Mouse (Mus musculus): ENCODE measurements around the gene Rpl32. TPM values are rescaled to one million over a fixed set of nuclear protein-coding genes. Genes with fewer than 3 reads are reported as not detected.
"Not testable (repeated sequence)": the region's sequence is repeated elsewhere in the genome, so short reads cannot be mapped to it uniquely, and the experiment has no call there.

Rpl32 gene
- polyA plus RNA-seq, 1 experiment from 2014 or later: 1,114 TPM

GRCm38 (mm10) chr6:115838745-115839144 is 30.2 kb upstream of the Rpl32 start:
- Histone ChIP-seq H3K27ac (replicated peaks) (peak overlapping the region; percentile 21; the same call in 1 of the 2 replicates), H3K4me2 (peak overlapping the region; percentile 72), H3K9me3 (replicated peaks) (no peaks in the 10 kb centered on the region), H3K36me3 (replicated peaks) (peaks cover 23% of the 10 kb centered on the region), H3K4me1 (replicated peaks) (peaks cover 23% of the 10 kb centered on the region), H3K9ac (no peak overlapping the region), H3K27me3 (no peaks in the 10 kb centered on the region), H3K4me3 (replicated peaks) (peak overlapping the region; percentile 45)
- 65% methylated on average over 5 of the region's 5 CpGs for WGBS (ENCODE audit: insufficient replicate concordance)
- ATAC-seq (ENCODE audit: insufficient read depth): peak; percentile 22; the same call in 1 of the 2 replicates

GRCm38 (mm10) chr6:115838161-115838597 is 29.6 kb upstream of the Rpl32 start, which contains the start of gene Efcab12:
Gene Efcab12, minus strand, starts transcription at chr6:115838412.
- Histone ChIP-seq H3K4me2 (peak within 1 kb of the TSS; percentile 72), H3K4me3 (replicated peaks) (peak within 1 kb of the TSS; percentile 45), H3K27me3 (no peaks in the 10 kb centered on the region), H3K9ac (peak within 1 kb of the TSS; percentile 28; the same call in 1 of the 2 replicates), H3K9me3 (replicated peaks) (no peaks in the 10 kb centered on the region), H3K36me3 (replicated peaks) (peaks cover 18% of the 10 kb centered on the region), H3K4me1 (replicated peaks) (peaks cover 23% of the 10 kb centered on the region), H3K27ac (replicated peaks) (peak within 1 kb of the TSS; percentile 21; the same call in 1 of the 2 replicates)
- peak; percentile 74 for ATAC-seq (ENCODE audit: insufficient read depth)
- WGBS (ENCODE audit: insufficient replicate concordance): 3% methylated on average over 19 of the region's 19 CpGs

GRCm38 (mm10) chr6:115833861-115834260 is 25.3 kb upstream of the Rpl32 start:
- Histone ChIP-seq H3K9me3 (replicated peaks) (no peaks in the 10 kb centered on the region), H3K4me3 (replicated peaks) (no peak overlapping the region), H3K4me2 (no peak overlapping the region), H3K27me3 (no peaks in the 10 kb centered on the region), H3K9ac (no peak overlapping the region), H3K36me3 (replicated peaks) (no peaks in the 10 kb centered on the region), H3K27ac (replicated peaks) (no peak overlapping the region), H3K4me1 (replicated peaks) (peaks cover 41% of the 10 kb centered on the region)
- ATAC-seq (ENCODE audit: insufficient read depth): no peak

GRCm38 (mm10) chr6:115832152-115832850 is 23.8 kb upstream of the Rpl32 start:
- H3K4me1 ChIP-seq (replicated peaks): peaks cover 29% of the 10 kb centered on the region
- no peaks in the 10 kb centered on the region for H3K36me3 ChIP-seq (replicated peaks)
- no peak overlapping the region for H3K4me2 ChIP-seq
- no peaks in the 10 kb centered on the region for H3K9me3 ChIP-seq (replicated peaks)
- 74% methylated on average over 2 of the region's 2 CpGs for WGBS (ENCODE audit: insufficient replicate concordance)
- no peak overlapping the region for H3K4me3 ChIP-seq (replicated peaks)
- H3K27ac ChIP-seq (replicated peaks): peak overlapping the region; percentile 24; the same call in 1 of the 2 replicates
- H3K9ac ChIP-seq: no peak overlapping the region
- ATAC-seq (ENCODE audit: insufficient read depth): peak; percentile 45; the same call in 1 of the 2 replicates
- H3K27me3 ChIP-seq: no peaks in the 10 kb centered on the region

GRCm38 (mm10) chr6:115830779-115831601 is 22.4 kb upstream of the Rpl32 start:
- no peak overlapping the region for H3K9ac ChIP-seq
- no peaks in the 10 kb centered on the region for H3K36me3 ChIP-seq (replicated peaks)
- ATAC-seq (ENCODE audit: insufficient read depth): peak; percentile 52; the same call in 1 of the 2 replicates
- 69% methylated on average over 6 of the region's 6 CpGs for WGBS (ENCODE audit: insufficient replicate concordance)
- H3K27ac ChIP-seq (replicated peaks): no peak overlapping the region; the same call in 1 of the 2 replicates
- H3K4me1 ChIP-seq (replicated peaks): peaks cover 29% of the 10 kb centered on the region
- no peak overlapping the region for H3K4me3 ChIP-seq (replicated peaks)
- no peaks in the 10 kb centered on the region for H3K27me3 ChIP-seq
- H3K4me2 ChIP-seq: no peak overlapping the region
- no peaks in the 10 kb centered on the region for H3K9me3 ChIP-seq (replicated peaks)

- Histone ChIP-seq H3K4me1 (replicated peaks) (peaks cover 45% of the 10 kb centered on the region), H3K4me2 (peak overlapping the region; percentile 60), H3K4me3 (replicated peaks) (peak overlapping the region; percentile 21), H3K27ac (replicated peaks) (peak overlapping the region; percentile 45)
- ATAC-seq (ENCODE audit: insufficient read depth): peak; percentile 91
- H3K36me3 ChIP-seq (replicated peaks); H3K9me3 ChIP-seq (replicated peaks); H3K27me3 ChIP-seq; H3K9ac ChIP-seq: not testable (repeated sequence)
- 1% methylated on average over 5 of the region's 11 CpGs for WGBS (ENCODE audit: insufficient replicate concordance)
These were observed 15.4 kb upstream of the Rpl32 start for GRCm38 (mm10) chr6:115823850-115824464.

- H3K27me3 ChIP-seq: no peaks in the 10 kb centered on the region
- ATAC-seq (ENCODE audit: insufficient read depth): peak; percentile 62
- 45% methylated on average over 8 of the region's 8 CpGs for WGBS (ENCODE audit: insufficient replicate concordance)
- peak overlapping the region; percentile 54; the same call in 1 of the 2 replicates for H3K27ac ChIP-seq (replicated peaks)
- no peaks in the 10 kb centered on the region for H3K9me3 ChIP-seq (replicated peaks)
- peaks cover 45% of the 10 kb centered on the region for H3K4me1 ChIP-seq (replicated peaks)
- H3K9ac ChIP-seq: no peak overlapping the region
- H3K36me3 ChIP-seq (replicated peaks): no peaks in the 10 kb centered on the region
- peak overlapping the region; percentile 45 for H3K4me2 ChIP-seq
- H3K4me3 ChIP-seq (replicated peaks): no peak overlapping the region
These were observed 12.9 kb upstream of the Rpl32 start for GRCm38 (mm10) chr6:115821216-115821993.

GRCm38 (mm10) chr6:115818129-115818528 is 9.6 kb upstream of the Rpl32 start:
- Histone ChIP-seq H3K4me2 (no peak overlapping the region), H3K4me3 (replicated peaks) (no peak overlapping the region), H3K27me3 (no peaks in the 10 kb centered on the region), H3K36me3 (replicated peaks) (no peaks in the 10 kb centered on the region), H3K27ac (replicated peaks) (no peak overlapping the region), H3K4me1 (replicated peaks) (peaks cover 46% of the 10 kb centered on the region), H3K9me3 (replicated peaks) (no peaks in the 10 kb centered on the region), H3K9ac (no peak overlapping the region)
- WGBS (ENCODE audit: insufficient replicate concordance): 75% methylated on average over 2 of the region's 2 CpGs
- ATAC-seq (ENCODE audit: insufficient read depth): no peak

GRCm38 (mm10) chr6:115815041-115815440 is 6.5 kb upstream of the Rpl32 start:
- Histone ChIP-seq H3K36me3 (replicated peaks) (no peaks in the 10 kb centered on the region), H3K27ac (replicated peaks) (no peak overlapping the region), H3K4me2 (no peak overlapping the region), H3K4me3 (replicated peaks) (no peak overlapping the region), H3K4me1 (replicated peaks) (peaks cover 19% of the 10 kb centered on the region), H3K27me3 (no peaks in the 10 kb centered on the region), H3K9ac (no peak overlapping the region), H3K9me3 (replicated peaks) (no peaks in the 10 kb centered on the region)
- no peak for ATAC-seq (ENCODE audit: insufficient read depth)
- WGBS (ENCODE audit: insufficient replicate concordance): 54% methylated on average over 4 of the region's 4 CpGs

GRCm38 (mm10) chr6:115814104-115814503 is 5.6 kb upstream of the Rpl32 start:
- H3K27me3 ChIP-seq: no peaks in the 10 kb centered on the region
- peaks cover 17% of the 10 kb centered on the region for H3K4me1 ChIP-seq (replicated peaks)
- H3K4me3 ChIP-seq (replicated peaks): no peak overlapping the region
- H3K9me3 ChIP-seq (replicated peaks): no peaks in the 10 kb centered on the region
- ATAC-seq (ENCODE audit: insufficient read depth): peak; percentile 54
- WGBS (ENCODE audit: insufficient replicate concordance): 10% methylated on average over 4 of the region's 4 CpGs
- no peak overlapping the region for H3K9ac ChIP-seq
- no peaks in the 10 kb centered on the region for H3K36me3 ChIP-seq (replicated peaks)
- H3K27ac ChIP-seq (replicated peaks): 0 out of 2 replicates have a peak overlapping the region, but pooled peaks have one; percentile 3
- H3K4me2 ChIP-seq: peak overlapping the region; percentile 32
